Mouse (Mus musculus) limb, embryonic 15.5 days (tissue): ENCODE measurements around the gene Hhat. TPM values are rescaled to one million over a fixed set of nuclear protein-coding genes. Genes with fewer than 3 reads are reported as not detected.

Source experiments
- ATAC-seq: fragments of 200-750 bp; cut with Nextera tagmentation; 2 replicates; pipeline ENCODE4 v1.8.0; 2017; ENCODE audit warnings: low read depth, moderate TSS enrichment; ENCODE audit not compliant: insufficient number of reproducible peaks, low FRiP score, low TSS enrichment
- H3K27ac ChIP-seq: fragments of 300-500 bp; sonication (generic); 2 replicates; pipeline ENCODE4 v1.5.1; 2015; ENCODE audit warnings: moderate library complexity, mild to moderate bottlenecking, inconsistent platforms
- H3K27me3 ChIP-seq: fragments of 300-500 bp; sonication (generic); 2 replicates; pipeline ENCODE4 v1.6.1; 2015; ENCODE audit warnings: inconsistent platforms
- H3K36me3 ChIP-seq: fragments of 300-500 bp; sonication (generic); 2 replicates; pipeline ENCODE4 v1.6.1; 2015; ENCODE audit warnings: inconsistent platforms
- H3K4me1 ChIP-seq: fragments of 300-500 bp; sonication (generic); 2 replicates; pipeline ENCODE4 v1.6.1; 2015; ENCODE audit warnings: inconsistent platforms
- H3K4me2 ChIP-seq: fragments of 300-500 bp; sonication (generic); 2 replicates; pipeline ENCODE4 v1.6.1; 2015; ENCODE audit warnings: mild to moderate bottlenecking, inconsistent platforms
- H3K4me3 ChIP-seq: fragments of 300-500 bp; sonication (generic); 2 replicates; pipeline ENCODE4 v1.5.1; 2015; ENCODE audit warnings: mild to moderate bottlenecking, inconsistent platforms
- H3K9ac ChIP-seq: fragments of 300-500 bp; sonication (generic); 2 replicates; pipeline ENCODE4 v1.6.1; 2015; ENCODE audit warnings: inconsistent platforms
- H3K9me3 ChIP-seq: fragments of 300-500 bp; sonication (generic); 2 replicates; pipeline ENCODE4 v1.6.1; 2016; ENCODE audit warnings: inconsistent platforms
- WGBS: fragments of 180-500 bp; shearing (Covaris S2); methylation state at CpG from one replicate; pipeline ENCODE4 v1.1.7; 2015; 5-methylcytosine and 5-hydroxymethylcytosine counted together
- polyA plus RNA-seq: library from polyadenylated mRNA; unstranded; fragments of >200 nt; fragmentation: Nextera tagmentation; extraction: Ambion mirVana; gene quantifications from 2 replicates; pipeline ENCODE4 v1.2.1, GENCODE M21; 2015

The Hhat gene
- polyA plus RNA-seq, 1 experiment from 2014 or later, result 11.5 TPM

- Histone ChIP-seq H3K4me1 (no peaks in the 10 kb centered on the region), H3K4me3 (no peak overlapping the region), H3K4me2 (no peak overlapping the region), H3K27ac (no peak overlapping the region), H3K9ac (no peak overlapping the region), H3K36me3 (no peaks in the 10 kb centered on the region), H3K27me3 (no peaks in the 10 kb centered on the region), H3K9me3 (no peaks in the 10 kb centered on the region)
- no peak for ATAC-seq
- WGBS, result 41% methylated on average over 2 of the region's 2 CpGs
Measured at GRCm38 (mm10) chr1:192532212-192532611, 238.8 kb downstream of the Hhat start.

GRCm38 (mm10) chr1:192531490-192532146 lies 239.4 kb downstream of the Hhat start:
- no peaks in the 10 kb centered on the region for H3K4me1 ChIP-seq
- no peak overlapping the region for H3K27ac ChIP-seq
- H3K27me3 ChIP-seq, result no peaks in the 10 kb centered on the region
- no peak overlapping the region for H3K4me2 ChIP-seq
- WGBS, result 75% methylated on average over 2 of the region's 2 CpGs
- no peak for ATAC-seq
- no peaks in the 10 kb centered on the region for H3K9me3 ChIP-seq
- H3K9ac ChIP-seq, result no peak overlapping the region
- no peaks in the 10 kb centered on the region for H3K36me3 ChIP-seq
- no peak overlapping the region for H3K4me3 ChIP-seq

GRCm38 (mm10) chr1:192525711-192526350 lies 245.2 kb downstream of the Hhat start:
- H3K4me3 ChIP-seq, result no peak overlapping the region
- no peak overlapping the region for H3K27ac ChIP-seq
- no peak overlapping the region for H3K9ac ChIP-seq
- 0 out of 2 replicates have a peak, but pooled peaks cover 4% of the 10 kb centered on the region for H3K4me1 ChIP-seq
- H3K36me3 ChIP-seq, result no peaks in the 10 kb centered on the region
- 68% methylated on average over 14 of the region's 14 CpGs for WGBS
- no peak for ATAC-seq
- no peaks in the 10 kb centered on the region for H3K27me3 ChIP-seq
- H3K9me3 ChIP-seq, result no peaks in the 10 kb centered on the region
- no peak overlapping the region for H3K4me2 ChIP-seq

GRCm38 (mm10) chr1:192522376-192523178 lies 248.4 kb downstream of the Hhat start:
- Histone ChIP-seq H3K4me2 (no peak overlapping the region), H3K9ac (no peak overlapping the region), H3K4me3 (no peak overlapping the region), H3K27me3 (no peaks in the 10 kb centered on the region), H3K9me3 (no peaks in the 10 kb centered on the region), H3K27ac (no peak overlapping the region), H3K4me1 (0 out of 2 replicates have a peak, but pooled peaks cover 7% of the 10 kb centered on the region), H3K36me3 (no peaks in the 10 kb centered on the region)
- no peak for ATAC-seq
- 61% methylated on average over 12 of the region's 12 CpGs for WGBS

- H3K27me3 ChIP-seq, result no peaks in the 10 kb centered on the region
- H3K4me1 ChIP-seq, result 0 out of 2 replicates have a peak, but pooled peaks cover 7% of the 10 kb centered on the region
- H3K36me3 ChIP-seq, result no peaks in the 10 kb centered on the region
- H3K9me3 ChIP-seq, result no peaks in the 10 kb centered on the region
- 24% methylated on average over 13 of the region's 13 CpGs for WGBS
- H3K27ac ChIP-seq, result no peak overlapping the region
- no peak overlapping the region for H3K9ac ChIP-seq
- no peak overlapping the region for H3K4me3 ChIP-seq
- no peak for ATAC-seq
- H3K4me2 ChIP-seq, result no peak overlapping the region
Measured at GRCm38 (mm10) chr1:192520836-192521435, 250.1 kb downstream of the Hhat start.

- Histone ChIP-seq H3K27ac (no peak overlapping the region), H3K27me3 (no peaks in the 10 kb centered on the region), H3K4me1 (0 out of 2 replicates have a peak, but pooled peaks cover 7% of the 10 kb centered on the region), H3K9ac (no peak overlapping the region), H3K4me2 (no peak overlapping the region), H3K9me3 (no peaks in the 10 kb centered on the region), H3K4me3 (no peak overlapping the region), H3K36me3 (no peaks in the 10 kb centered on the region)
- ATAC-seq, result no peak
- WGBS, result 83% methylated on average over 1 of the region's 1 CpGs
Measured at GRCm38 (mm10) chr1:192519713-192520112, 251.3 kb downstream of the Hhat start.

GRCm38 (mm10) chr1:192515373-192515772 lies 255.7 kb downstream of the Hhat start:
- Histone ChIP-seq H3K27me3 (no peaks in the 10 kb centered on the region), H3K4me1 (no peaks in the 10 kb centered on the region), H3K36me3 (no peaks in the 10 kb centered on the region), H3K9ac (no peak overlapping the region), H3K27ac (no peak overlapping the region), H3K9me3 (no peaks in the 10 kb centered on the region), H3K4me2 (no peak overlapping the region), H3K4me3 (no peak overlapping the region)
- ATAC-seq, result no peak
- 90% methylated on average over 3 of the region's 3 CpGs for WGBS

GRCm38 (mm10) chr1:192512821-192513220 lies 258.2 kb downstream of the Hhat start:
- Histone ChIP-seq H3K9ac (no peak overlapping the region), H3K9me3 (no peaks in the 10 kb centered on the region), H3K27me3 (no peaks in the 10 kb centered on the region), H3K36me3 (no peaks in the 10 kb centered on the region), H3K4me3 (no peak overlapping the region), H3K27ac (no peak overlapping the region), H3K4me1 (no peaks in the 10 kb centered on the region), H3K4me2 (no peak overlapping the region)
- ATAC-seq, result no peak
- 96% methylated on average over 1 of the region's 1 CpGs for WGBS

- WGBS, result 91% methylated on average over 4 of the region's 4 CpGs
- H3K4me1 ChIP-seq, result no peaks in the 10 kb centered on the region
- no peaks in the 10 kb centered on the region for H3K9me3 ChIP-seq
- H3K9ac ChIP-seq, result no peak overlapping the region
- H3K27ac ChIP-seq, result no peak overlapping the region
- no peak overlapping the region for H3K4me3 ChIP-seq
- no peak overlapping the region for H3K4me2 ChIP-seq
- H3K27me3 ChIP-seq, result no peaks in the 10 kb centered on the region
- ATAC-seq, result no peak
- H3K36me3 ChIP-seq, result no peaks in the 10 kb centered on the region
Measured at GRCm38 (mm10) chr1:192503651-192504050, 267.4 kb downstream of the Hhat start.

- no peak for ATAC-seq
Measured at GRCm38 (mm10) chr1:192502835-192503234, 268.2 kb downstream of the Hhat start.

GRCm38 (mm10) chr1:192502016-192502415 lies 269.0 kb downstream of the Hhat start:
- no peak overlapping the region for H3K9ac ChIP-seq
- H3K36me3 ChIP-seq, result no peaks in the 10 kb centered on the region
- H3K4me2 ChIP-seq, result no peak overlapping the region
- no peaks in the 10 kb centered on the region for H3K4me1 ChIP-seq
- no peaks in the 10 kb centered on the region for H3K27me3 ChIP-seq
- 67% methylated on average over 9 of the region's 9 CpGs for WGBS
- H3K4me3 ChIP-seq, result no peak overlapping the region
- ATAC-seq, result no peak
- H3K27ac ChIP-seq, result no peak overlapping the region
- no peaks in the 10 kb centered on the region for H3K9me3 ChIP-seq

More at GRCm38 (mm10) chr1:192502835-192503234, 268.2 kb downstream of the Hhat start:
- Histone ChIP-seq H3K4me1 (no peaks in the 10 kb centered on the region), H3K4me2 (no peak overlapping the region), H3K9ac (no peak overlapping the region), H3K27me3 (no peaks in the 10 kb centered on the region), H3K27ac (no peak overlapping the region), H3K4me3 (no peak overlapping the region), H3K36me3 (no peaks in the 10 kb centered on the region), H3K9me3 (no peaks in the 10 kb centered on the region)

GRCm38 (mm10) chr1:192497505-192497904 lies 273.5 kb downstream of the Hhat start:
- no peaks in the 10 kb centered on the region for H3K27me3 ChIP-seq
- no peak for ATAC-seq
- H3K9me3 ChIP-seq, result no peaks in the 10 kb centered on the region
- no peak overlapping the region for H3K27ac ChIP-seq
- H3K4me1 ChIP-seq, result no peaks in the 10 kb centered on the region
- H3K4me2 ChIP-seq, result no peak overlapping the region
- H3K9ac ChIP-seq, result no peak overlapping the region
- 72% methylated on average over 2 of the region's 2 CpGs for WGBS
- H3K4me3 ChIP-seq, result no peak overlapping the region
- H3K36me3 ChIP-seq, result no peaks in the 10 kb centered on the region
